Mouse (Mus musculus) cerebellum, postnatal 10 days (tissue): Measurements from ENCODE around the gene Mcf2l.

ENCODE experiments used
- DNase-seq, 2 experiments: peaks; one replicate each; pipeline ENCODE4 v3.0.0; 2021; ENCODE audit warnings: mixed read lengths in 2 of 2

Mcf2l gene

DNA sequence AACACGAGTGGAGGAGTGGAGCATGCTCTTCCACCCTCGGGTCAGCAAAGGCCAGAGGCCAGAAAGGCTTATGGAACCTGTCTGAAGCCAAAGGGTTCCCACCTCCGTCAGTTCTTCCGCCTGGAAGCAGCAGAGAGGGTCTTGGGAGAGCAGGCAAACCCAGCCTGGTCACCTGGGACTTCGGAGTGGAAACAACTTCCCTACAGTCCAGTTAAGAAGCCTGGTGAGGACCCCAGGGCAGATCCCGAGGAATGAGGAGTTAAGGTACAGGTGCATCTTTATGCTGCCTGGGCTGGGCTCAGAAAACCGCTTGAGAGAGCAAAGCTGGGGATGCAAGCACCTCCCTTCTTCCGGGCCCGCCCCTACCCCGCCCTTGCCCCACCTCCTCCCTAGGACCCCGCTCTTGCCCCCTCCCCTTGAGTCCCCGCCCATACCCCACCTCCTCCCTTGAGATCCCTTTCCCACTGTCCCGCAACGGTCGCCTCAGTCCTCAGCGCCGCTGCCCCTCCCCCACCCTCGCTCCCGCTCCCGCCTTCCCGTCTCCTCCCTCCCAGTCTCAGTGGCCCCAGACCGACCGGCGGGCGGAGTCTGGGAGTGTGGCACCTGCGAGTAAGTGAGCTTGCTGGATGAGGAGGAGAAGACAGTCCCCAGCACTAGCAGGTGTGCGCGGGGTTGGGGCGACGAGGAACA, at the start of gene Mcf2l:
Gene Mcf2l (plus strand): TSS at position 450 of the 690 bp plus-strand sequence.
- DNase-seq, result peak; percentile 86 to 87

DNA sequence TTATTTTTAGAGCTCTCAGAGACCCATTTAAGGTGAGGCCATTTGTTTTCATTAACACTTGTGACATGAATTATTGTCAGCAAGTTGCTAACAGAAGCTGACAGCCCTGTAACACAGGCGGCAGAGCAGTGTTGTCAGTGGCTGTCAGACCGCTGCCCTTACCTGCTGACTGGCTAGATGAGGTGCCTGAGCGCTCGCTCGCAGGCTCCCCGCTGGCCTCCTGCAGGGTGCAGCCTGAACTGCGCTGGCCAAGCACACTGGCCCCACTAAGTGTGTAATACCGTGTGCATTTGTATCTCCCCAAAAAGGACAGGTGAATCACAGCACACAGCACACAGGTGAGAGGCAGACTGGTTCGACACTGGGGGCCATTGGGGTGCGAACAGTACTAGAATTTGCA, 49.0 kb upstream of the Mcf2l start:
- DNase-seq, result no peak

GRCm38 (mm10) chr8:12825236-12825635, 48.4 kb upstream of the Mcf2l start:
- DNase-seq, result no peak

DNA sequence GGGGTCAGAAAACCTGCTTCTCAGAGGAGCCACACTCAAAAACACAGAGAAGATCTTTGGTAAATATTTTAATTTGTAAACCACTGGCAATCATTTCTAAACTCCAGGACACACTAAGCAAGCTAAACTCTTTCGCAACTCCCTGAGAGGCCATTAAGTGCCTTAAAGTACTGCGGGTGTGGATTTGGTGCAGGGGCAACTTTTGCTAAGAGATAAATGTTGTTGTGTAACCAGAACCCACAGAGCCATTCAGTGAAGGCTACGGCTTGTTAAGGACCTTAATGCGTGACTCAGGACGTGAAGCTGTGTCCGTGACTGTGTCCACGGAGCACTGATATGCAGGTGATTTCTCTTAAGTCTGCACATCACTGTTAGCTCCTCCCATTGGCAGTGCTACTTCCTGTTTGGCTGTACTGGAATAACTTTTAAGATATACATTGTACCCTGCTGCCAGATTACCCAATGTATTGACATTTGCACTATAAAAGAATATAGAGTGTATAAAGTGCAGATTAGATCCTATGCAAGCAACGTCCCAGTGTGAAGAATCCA, 47.8 kb upstream of the Mcf2l start:
- no peak for DNase-seq

- no peak for DNase-seq
Measured at GRCm38 (mm10) chr8:12827124-12827523, 46.5 kb upstream of the Mcf2l start.

DNA sequence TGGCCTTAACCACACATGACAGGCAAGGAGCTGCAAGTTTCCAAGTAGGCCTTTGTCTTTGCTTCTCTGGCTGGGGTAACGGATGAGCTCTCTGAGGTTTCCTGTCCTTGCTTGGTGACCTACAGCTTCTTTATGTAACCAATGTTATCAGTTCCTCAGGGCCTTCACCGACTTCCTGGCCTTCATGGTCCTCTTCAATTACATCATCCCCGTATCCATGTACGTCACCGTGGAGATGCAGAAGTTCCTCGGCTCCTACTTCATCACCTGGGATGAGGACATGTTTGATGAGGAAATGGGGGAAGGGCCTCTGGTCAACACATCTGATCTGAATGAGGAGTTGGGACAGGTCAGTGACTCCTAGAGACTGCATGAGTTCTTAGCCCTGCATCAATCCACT, 45.3 kb upstream of the Mcf2l start:
- no peak for DNase-seq

DNA sequence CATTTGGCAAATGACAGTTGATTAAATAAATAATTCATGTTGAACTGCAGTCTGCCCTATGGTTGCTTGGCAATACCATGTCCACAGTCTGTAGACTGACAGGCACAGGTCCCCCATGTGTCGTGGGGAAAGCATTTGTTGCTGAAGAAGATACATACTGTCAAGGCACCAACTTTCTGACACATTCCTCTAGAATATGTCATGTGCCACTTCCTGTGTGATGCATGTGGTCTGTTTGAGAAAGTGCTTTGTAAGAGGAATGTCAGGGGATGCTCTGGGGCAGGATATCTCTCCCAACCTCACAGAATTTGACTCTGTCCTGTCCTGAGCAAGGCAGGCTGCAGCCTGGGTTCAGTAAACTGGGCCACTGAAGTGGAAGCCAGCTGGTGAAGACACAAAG, 44.2 kb upstream of the Mcf2l start:
- DNase-seq, result no peak

DNA sequence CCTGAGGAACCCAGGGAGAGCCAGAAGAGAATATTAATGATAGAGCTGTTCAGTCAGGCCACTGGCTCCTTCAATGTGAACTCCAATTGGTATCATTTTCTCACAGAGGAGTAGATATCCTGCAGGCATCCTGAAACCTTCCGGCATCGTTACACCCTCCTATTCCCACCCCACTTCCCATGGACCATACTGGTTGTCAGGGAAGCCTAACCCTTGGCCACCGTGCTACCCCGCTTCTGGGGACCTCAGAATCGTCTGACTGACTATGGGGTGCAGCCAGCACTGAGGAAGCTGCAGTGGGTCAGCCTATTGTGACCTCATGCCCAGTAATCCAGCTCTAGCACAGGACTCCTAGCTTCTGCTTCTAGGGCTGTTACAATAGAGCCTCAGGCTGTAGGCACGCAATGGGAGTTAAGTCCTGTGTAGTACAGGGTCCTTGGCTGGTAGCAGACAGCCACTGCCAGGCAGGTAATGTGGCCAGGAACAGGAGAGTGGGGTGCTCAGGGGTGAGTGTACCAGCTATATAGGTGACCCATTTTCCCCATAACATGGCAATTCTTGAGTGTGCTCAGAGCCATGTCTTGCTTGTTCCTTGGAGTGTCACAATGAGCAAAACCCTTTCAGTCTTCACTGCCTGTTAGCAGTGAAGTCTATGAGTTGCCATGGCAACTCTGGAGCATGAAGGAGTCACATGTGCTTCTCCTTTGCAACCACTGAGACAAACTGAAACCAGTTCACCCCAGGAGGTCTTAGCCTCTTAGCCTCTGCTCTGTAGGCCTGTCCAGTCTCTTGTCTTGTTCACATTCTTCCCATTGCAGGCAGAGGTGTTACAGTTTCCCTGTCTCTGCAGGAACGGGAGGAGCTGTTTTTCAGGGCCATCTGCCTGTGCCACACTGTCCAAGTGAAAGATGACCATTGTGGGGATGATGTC, 41.7 kb upstream of the Mcf2l start:
- DNase-seq, result no peak

DNA sequence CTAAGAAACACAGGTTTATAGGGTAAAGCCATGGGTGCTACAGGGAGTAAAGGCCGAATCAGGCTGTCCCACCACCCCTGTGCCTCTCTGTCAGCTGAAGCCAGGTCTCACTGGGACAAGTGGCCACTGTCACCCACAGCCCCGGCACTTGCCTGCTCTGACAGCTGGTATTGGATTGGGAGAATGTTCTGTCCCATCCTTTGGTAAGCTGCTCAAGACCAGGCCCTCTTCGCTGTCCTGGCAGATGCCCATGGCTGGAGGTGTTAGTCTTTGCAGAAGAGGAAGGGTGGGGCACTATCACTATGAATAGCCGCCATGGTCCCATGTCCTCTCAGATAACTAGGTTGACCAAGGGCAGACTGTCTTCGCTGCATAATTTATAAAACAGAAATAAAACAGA, 40.0 kb upstream of the Mcf2l start:
- DNase-seq, result no peak

GRCm38 (mm10) chr8:12840834-12841233, 32.8 kb upstream of the Mcf2l start:
- DNase-seq, result no peak

GRCm38 (mm10) chr8:12842342-12842995, 31.1 kb upstream of the Mcf2l start:
- no peak for DNase-seq

DNA sequence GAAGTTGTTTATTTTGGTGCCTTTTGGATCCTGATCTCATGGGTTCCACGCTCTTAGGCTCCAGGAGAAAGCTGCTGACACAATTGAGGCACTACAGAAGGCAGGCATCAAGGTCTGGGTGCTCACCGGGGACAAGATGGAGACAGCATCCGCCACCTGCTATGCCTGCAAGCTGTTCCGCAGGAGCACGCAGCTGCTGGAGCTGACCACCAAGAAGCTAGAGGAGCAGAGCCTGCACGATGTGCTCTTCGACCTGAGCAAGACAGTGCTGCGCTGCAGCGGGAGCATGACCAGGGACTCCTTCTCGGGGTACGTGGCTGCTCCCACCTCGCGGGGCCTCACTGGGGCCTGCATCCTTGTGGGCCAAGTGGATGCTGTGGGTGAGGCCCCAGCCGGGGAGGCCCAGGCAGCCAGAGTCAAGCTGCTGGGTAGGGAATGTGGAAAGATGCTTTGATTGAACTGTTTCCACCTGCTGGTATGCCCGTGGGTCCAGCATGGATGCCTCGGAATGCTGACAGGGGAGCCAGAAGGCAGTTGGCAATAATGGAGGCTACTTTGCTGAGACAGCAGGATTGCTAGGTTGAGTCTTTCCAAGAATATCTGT, 29.2 kb upstream of the Mcf2l start:
- peak; percentile 23 to 31 for DNase-seq

GRCm38 (mm10) chr8:12846447-12846846, 27.2 kb upstream of the Mcf2l start:
- DNase-seq, result no peak

DNA sequence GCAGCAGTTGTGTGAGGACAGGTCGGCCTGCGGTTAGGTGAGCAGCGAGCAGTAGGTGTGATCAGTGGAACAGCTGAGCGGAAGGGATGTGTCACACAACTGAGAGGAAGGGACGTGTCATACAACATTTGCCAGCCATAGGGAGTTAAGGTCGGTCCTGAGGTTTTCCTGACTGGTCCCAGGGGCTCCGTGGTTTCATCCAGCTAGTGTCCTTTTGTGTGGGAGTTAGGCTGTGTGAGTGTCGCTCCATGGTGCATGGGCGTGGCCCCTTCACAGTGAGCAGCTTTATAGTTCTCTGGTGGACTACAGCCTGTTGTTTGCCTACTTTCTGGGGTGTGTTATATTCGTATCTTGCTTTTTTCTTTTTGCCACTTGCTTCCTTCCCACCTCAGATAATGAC, 22.4 kb upstream of the Mcf2l start:
- DNase-seq, result no peak

GRCm38 (mm10) chr8:12856038-12856437, 17.6 kb upstream of the Mcf2l start:
- DNase-seq, result no peak

DNA sequence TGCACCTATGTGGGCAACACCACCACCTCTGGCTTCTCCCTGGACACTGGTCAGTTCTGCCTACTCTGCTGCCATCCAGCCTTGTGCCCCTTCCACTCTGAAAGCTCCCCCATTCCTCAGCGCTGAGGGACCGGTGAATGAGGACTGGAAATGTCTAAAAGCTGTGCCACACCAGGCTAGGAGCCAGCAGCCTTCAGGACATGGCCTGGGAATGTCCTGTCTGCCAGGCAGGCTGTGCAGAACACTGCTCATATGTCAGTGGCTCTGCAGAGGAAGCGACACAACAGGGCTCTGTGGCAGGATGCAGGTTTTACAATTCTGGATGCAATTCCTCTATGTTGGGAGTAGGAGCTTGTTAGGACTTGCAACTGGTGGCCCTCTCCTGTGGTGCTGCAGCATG, 10.5 kb upstream of the Mcf2l start:
- peak; percentile 76 to 77 for DNase-seq

DNA sequence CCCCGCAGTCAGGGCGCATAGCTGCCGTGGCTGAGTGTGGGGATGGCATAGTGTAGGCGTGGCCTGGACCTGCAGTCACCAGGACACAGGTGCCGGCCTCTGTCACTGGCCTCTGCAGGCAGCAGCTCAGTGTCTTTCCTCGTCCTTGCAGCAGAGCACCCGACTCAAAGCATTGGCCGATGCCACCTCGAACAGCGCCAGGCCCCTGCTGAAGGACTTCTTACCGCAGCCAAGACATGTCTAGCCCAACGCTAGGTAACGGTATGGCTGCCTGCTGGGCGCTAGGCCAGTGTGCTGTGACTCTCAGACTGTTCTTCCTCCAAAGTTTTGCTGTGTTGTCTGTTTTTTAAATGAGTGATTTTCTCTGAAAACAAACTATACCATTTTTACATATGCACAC, 10.0 kb upstream of the Mcf2l start:
- peak; percentile 57 to 77 for DNase-seq

GRCm38 (mm10) chr8:12865790-12866189, 7.8 kb upstream of the Mcf2l start:
- DNase-seq, result peak in 1 of 2 experiments; percentile 43

DNA sequence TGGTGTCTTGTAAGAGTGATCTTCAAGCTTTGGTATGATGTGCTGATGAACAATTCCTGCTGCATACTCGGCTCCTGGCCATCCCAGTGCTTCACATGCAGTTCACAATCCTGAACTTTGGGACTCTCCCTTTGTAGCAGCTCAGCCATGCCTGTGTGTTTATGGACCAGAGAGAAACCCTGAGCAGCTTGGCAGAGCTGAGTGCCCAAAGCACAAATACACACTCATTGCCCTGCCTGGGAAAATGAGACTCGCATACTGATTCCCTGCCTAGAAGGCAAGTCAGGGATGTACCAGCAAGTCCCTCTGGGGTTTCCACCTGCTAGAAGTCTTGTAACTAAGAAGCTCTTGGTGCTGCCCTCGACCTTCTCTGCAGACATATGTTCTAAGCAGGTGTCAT, 3.9 kb upstream of the Mcf2l start:
- no peak for DNase-seq

DNA sequence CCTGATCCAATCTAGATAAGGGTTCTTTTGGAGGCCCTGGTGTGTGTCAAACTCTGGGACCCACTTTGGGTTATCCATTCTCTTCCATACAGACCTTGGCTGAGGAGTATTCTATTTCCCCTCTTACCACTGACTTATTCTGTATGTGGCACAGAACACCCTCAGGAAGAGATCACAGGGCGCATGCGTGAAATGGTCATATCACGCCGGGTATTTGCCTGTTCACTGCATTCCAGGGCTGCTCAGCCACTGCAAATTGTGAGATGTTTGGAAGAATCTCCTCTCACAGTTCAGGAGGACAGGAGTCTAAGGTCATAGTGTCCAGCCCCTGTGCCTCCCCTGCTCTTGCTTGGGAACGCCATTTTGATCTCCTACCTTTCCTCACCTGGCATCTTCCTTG, 3.0 kb upstream of the Mcf2l start:
- no peak for DNase-seq

DNA sequence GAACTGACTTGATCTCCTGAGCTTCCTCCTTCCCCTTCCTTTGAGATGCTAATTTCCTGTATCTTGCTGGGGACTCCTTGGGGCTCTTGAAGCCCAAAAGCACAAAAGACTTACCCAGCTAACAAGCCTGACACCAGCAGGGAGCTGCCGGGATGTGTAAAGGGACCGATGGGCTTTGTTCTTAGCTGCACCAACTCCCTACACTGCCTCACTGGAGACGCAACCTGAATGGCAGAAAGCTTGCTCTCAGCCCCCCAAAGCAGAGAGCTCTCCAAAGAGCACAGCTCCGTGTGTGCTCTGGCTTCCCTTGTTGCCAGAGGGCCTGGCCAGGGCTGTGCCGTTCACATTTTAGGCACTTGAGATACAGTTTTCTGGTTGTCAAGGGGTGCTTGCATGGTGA, 2.1 kb upstream of the Mcf2l start:
- peak in 1 of 2 experiments; percentile 24 for DNase-seq

DNA sequence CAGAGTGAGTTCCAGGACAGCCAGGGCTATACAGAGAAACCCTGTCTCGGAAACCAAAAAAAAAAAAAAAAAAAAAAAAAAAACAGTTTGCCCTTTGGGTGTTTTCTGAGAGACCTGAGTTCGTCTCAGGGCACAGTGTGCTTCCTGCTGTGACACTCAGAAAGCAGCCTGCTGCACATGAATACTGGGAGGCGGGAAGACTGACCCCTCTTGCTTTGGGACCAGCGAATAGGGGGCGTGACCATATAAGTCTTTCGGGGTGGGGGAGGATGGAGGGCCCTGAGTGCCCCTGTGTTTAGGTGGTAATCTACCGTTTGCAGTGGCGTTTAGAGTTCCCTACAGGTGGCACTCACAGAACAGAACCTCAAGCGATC, 636 bp upstream of the Mcf2l start:
- no peak for DNase-seq
